Mouse (Mus musculus): ENCODE measurements around the gene Hist2h3b.

DNA sequence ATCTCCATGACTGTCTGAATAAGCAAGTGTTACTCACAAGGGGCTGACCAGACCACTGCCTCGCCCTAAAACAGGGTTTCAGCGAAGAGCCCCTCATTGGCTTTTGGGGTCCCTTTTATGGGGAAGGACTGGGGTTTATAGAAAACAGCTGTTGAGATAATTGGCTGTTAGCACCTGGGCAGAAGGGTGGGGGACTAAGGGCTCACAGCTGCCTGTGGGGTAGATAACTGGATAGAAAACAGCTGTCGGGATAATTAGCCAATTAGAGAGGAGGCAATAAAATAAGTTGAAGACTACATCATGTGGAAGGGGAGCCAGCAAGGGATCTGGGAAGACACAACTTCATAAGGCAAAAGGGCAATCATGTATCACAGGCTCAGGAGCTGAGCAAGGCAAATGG is 17.6 kb upstream of the Hist2h3b start:
- no peak for TF ChIP-seq ZKSCAN1 (IDR thresholded peaks at IDR 0.05; ENCODE audit: borderline replicate concordance, low read depth, low read length)
- TF ChIP-seq POLR2A (IDR thresholded peaks at IDR 0.05; ENCODE audit: low read depth, low read length), result no peak
- TF ChIP-seq EP300 (IDR thresholded peaks at IDR 0.05; ENCODE audit: low read length), result no peak
- no peak for TF ChIP-seq CTCF (conservative IDR thresholded peaks at IDR 0.05 in 1 of 2, IDR thresholded peaks at IDR 0.05 in 1 of 2; ENCODE audit: low read depth in 2 of 2, low read length in 2 of 2)
- no peak for TF ChIP-seq MAX (IDR thresholded peaks at IDR 0.05; ENCODE audit: low read length)
- no peak for TF ChIP-seq JUND (conservative IDR thresholded peaks at IDR 0.05; ENCODE audit: low read depth, low read length)
- no peak for TF ChIP-seq ZMIZ1 (IDR thresholded peaks at IDR 0.05; ENCODE audit: low read depth, low read length)
- TF ChIP-seq E2F4 (IDR thresholded peaks at IDR 0.05; ENCODE audit: insufficient replicate concordance, low read depth, low read length), result no peak
- TF ChIP-seq TBP (conservative IDR thresholded peaks at IDR 0.05; ENCODE audit: low read depth, low read length), result no peak
- TF ChIP-seq SMC3 (IDR thresholded peaks at IDR 0.05; ENCODE audit: low read depth, low read length), result no peak

All from CH12.LX (cell line).